Mouse (Mus musculus): Measurements from ENCODE around the gene Crip3. TPM values are rescaled to one million over a fixed set of nuclear protein-coding genes. Genes with fewer than 3 reads are reported as not detected.

Gene Crip3
- polyA plus RNA-seq (2016; fragmentation: Nextera tagmentation; extraction: Ambion mirVana): 0.54 and 0.83 TPM in 2 replicates

- Histone ChIP-seq H3K27me3 (ENCODE audit: insufficient read depth, poor library complexity, severe bottlenecking) (peaks cover 21% of the 10 kb centered on the region), H3K9me3 (no peaks in the 10 kb centered on the region), H3K4me1 (peaks cover 32% of the 10 kb centered on the region), H3K36me3 (0 out of 2 replicates have a peak, but pooled peaks cover 2% of the 10 kb centered on the region), H3K27ac (no peak within 1 kb of the TSS), H3K4me3 (peak within 1 kb of the TSS; percentile 38)
- DNase-seq (ENCODE audit: low spot score): no peak
- WGBS: 15% methylated on average over 18 of the region's 18 CpGs
Observed at GRCm38 (mm10) chr17:46428761-46429414, at the start of gene Crip3. Crip3 (plus strand) TSS chr17:46428926.

DNA sequence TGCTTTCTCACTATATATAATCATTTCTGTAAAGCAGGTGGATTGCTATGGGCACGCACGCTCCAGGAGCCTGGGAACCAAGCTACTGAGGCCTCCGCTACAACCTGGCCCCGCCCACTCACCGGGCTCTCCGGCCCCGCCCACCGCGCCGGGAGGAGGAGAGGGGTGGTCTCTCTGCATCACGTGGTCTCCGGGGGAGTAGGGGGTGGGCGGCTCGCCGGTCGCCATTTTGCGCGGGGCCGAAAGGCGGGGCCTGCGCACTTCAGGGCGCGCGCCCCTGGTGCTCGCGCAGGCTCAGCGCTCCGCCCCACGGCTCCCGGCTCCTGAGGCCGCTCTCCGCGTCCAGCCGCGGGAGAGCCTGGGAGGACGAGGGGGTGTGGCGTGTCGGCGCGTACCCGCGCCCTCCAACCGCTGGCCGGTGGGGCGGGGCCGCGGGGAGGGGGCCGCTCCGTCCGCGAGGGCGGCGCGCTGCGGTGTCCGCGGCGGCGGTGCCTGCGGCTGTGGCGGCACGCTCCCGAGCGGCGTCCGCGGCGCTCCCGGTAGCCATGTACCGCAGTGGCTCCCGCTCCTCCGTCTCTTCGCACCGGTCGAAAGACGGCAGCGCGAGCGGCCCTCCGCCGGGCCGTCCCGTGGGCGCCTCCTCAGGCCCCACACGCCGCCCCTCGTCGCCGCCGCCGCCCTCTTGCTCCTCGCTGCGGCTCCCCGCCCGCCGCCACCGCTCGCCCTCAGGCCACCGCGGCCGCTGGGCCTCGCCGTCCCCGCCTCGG, 45.2 kb upstream of the Crip3 start, which contains the start of gene Zfp318:
Zfp318 (plus strand) TSS at position 438 of the 767 bp plus-strand sequence.
- H3K27ac ChIP-seq: peak within 1 kb of the TSS; percentile 97
- WGBS: 1% methylated on average over 105 of the region's 105 CpGs

GRCm38 (mm10) chr17:46384061-46384801, 44.5 kb upstream of the Crip3 start:
- no peaks in the 10 kb centered on the region for H3K27me3 ChIP-seq (ENCODE audit: insufficient read depth, poor library complexity, severe bottlenecking)
- peaks cover 19% of the 10 kb centered on the region for H3K4me1 ChIP-seq
- WGBS: under 1% methylated on average over 70 of the region's 70 CpGs
- DNase-seq (ENCODE audit: low spot score): peak; percentile 79
- H3K27ac ChIP-seq: peak overlapping the region; percentile 97
- peak overlapping the region; percentile 86 for H3K4me3 ChIP-seq
- no peaks in the 10 kb centered on the region for H3K9me3 ChIP-seq
- H3K36me3 ChIP-seq: peaks cover 21% of the 10 kb centered on the region; the same call in 1 of the 2 replicates

More for the DNA sequence above, 45.2 kb upstream of the Crip3 start, which contains the start of gene Zfp318:
- H3K4me1 ChIP-seq: peaks cover 19% of the 10 kb centered on the region
- H3K9me3 ChIP-seq: no peaks in the 10 kb centered on the region
- H3K36me3 ChIP-seq: peaks cover 13% of the 10 kb centered on the region; the same call in 1 of the 2 replicates
- no peaks in the 10 kb centered on the region for H3K27me3 ChIP-seq (ENCODE audit: insufficient read depth, poor library complexity, severe bottlenecking)
- peak within 1 kb of the TSS; percentile 86 for H3K4me3 ChIP-seq
- peak; percentile 98 for DNase-seq (ENCODE audit: low spot score)

- WGBS: 78% methylated on average over 3 of the region's 3 CpGs
- Histone ChIP-seq H3K9me3 (no peaks in the 10 kb centered on the region), H3K27ac (no peak overlapping the region), H3K4me3 (no peak overlapping the region), H3K27me3 (ENCODE audit: insufficient read depth, poor library complexity, severe bottlenecking) (no peaks in the 10 kb centered on the region), H3K4me1 (peaks cover 18% of the 10 kb centered on the region), H3K36me3 (peaks cover 35% of the 10 kb centered on the region; the same call in 1 of the 2 replicates)
- DNase-seq (ENCODE audit: low spot score): no peak
Observed at GRCm38 (mm10) chr17:46388200-46388599, 40.5 kb upstream of the Crip3 start.

DNA sequence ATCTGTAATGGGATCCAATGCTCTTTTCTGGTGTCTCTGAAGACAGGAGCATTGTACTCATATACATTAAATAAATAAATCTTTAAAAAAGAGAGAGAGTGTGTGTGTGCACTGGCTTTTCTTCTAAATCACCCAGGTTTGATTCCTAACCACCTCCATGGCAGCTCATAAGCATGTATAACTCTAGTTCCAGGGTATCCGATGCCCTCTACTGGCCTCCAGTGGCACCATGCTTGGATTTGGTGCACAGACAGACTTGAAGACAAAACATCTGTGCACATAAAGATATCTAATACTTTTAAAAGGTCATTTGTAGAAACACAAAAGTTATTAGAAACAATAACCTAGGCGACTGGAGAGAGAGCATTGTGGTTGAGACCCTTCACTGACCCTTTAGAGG, 35.7 kb upstream of the Crip3 start:
- H3K4me1 ChIP-seq: no peaks in the 10 kb centered on the region
- no peak overlapping the region for H3K4me3 ChIP-seq
- H3K27ac ChIP-seq: no peak overlapping the region
- WGBS: 48% methylated on average over 2 of the region's 2 CpGs
- H3K36me3 ChIP-seq: peaks cover 49% of the 10 kb centered on the region
- H3K27me3 ChIP-seq (ENCODE audit: insufficient read depth, poor library complexity, severe bottlenecking): no peaks in the 10 kb centered on the region
- no peak for DNase-seq (ENCODE audit: low spot score)
- H3K9me3 ChIP-seq: no peaks in the 10 kb centered on the region

DNA sequence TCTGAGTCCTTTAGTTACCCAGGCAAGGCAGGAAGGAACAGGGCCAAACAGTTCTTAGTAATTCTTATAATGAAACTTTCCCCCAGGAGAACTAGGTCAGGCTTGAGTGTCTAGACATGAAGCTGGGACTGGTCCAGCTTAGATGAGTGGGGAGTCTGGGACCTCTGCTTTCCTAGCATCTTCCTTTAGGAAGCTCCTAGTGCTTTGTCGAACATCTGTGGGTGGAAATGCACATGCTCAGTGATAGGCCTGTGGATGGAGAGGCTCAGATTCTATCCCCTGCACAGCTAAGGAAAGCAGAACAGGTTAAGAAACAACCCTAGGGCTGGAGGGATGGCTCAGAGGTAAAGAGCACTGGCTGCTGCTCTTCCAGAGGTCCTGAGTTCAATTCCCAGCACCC, 34.1 kb upstream of the Crip3 start:
- WGBS: 83% methylated on average over 1 of the region's 1 CpGs

DNA sequence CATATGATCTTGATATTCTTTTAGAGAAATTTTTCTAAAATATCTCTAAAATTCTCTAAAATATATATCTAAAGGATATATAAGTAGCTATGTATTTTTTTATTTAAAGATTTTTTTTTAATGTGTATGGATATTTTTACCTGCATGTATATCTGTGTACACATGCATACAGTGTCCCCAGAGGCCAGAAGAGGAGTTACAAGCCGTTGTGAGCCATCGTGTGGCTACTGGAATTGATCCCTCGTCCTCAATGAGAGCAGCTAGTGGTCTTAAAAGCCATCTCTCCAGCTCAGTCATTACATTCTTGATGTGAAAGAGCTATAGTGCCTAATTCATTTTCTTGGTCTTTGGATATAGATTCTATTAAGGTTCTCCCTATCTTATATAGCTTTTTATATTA, 20.2 kb upstream of the Crip3 start:
- Histone ChIP-seq H3K27ac (no peak overlapping the region), H3K27me3 (ENCODE audit: insufficient read depth, poor library complexity, severe bottlenecking) (no peaks in the 10 kb centered on the region), H3K4me1 (no peaks in the 10 kb centered on the region), H3K4me3 (no peak overlapping the region), H3K36me3 (peaks cover 69% of the 10 kb centered on the region), H3K9me3 (no peaks in the 10 kb centered on the region)
- DNase-seq (ENCODE audit: low spot score): no peak
- WGBS: 41% methylated on average over 3 of the region's 3 CpGs

More for the DNA sequence above, 34.1 kb upstream of the Crip3 start:
- H3K27me3 ChIP-seq (ENCODE audit: insufficient read depth, poor library complexity, severe bottlenecking): no peaks in the 10 kb centered on the region
- no peak overlapping the region for H3K4me3 ChIP-seq
- H3K27ac ChIP-seq: no peak overlapping the region
- peaks cover 49% of the 10 kb centered on the region for H3K36me3 ChIP-seq
- no peaks in the 10 kb centered on the region for H3K9me3 ChIP-seq
- no peaks in the 10 kb centered on the region for H3K4me1 ChIP-seq
- no peak for DNase-seq (ENCODE audit: low spot score)

DNA sequence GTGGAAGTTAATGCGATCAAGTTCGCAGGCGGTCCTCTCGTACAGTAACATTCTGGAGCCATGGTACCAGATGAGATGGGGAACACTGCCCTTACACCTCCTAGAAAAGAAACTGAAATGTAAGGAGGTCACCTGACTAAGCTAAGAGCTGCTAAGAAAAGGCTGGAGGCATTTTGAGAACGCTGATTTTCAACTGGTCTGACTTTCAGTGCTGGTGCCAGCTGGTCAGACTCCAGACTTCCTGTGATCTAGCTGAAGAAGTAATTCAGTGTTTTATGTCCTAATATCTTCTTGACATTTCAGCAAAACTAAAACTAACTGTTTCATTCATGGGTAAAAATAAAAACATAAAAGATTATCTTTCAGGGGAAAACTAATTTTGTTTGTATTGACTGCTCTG, 10.1 kb upstream of the Crip3 start:
- no peaks in the 10 kb centered on the region for H3K9me3 ChIP-seq
- no peaks in the 10 kb centered on the region for H3K27me3 ChIP-seq (ENCODE audit: insufficient read depth, poor library complexity, severe bottlenecking)
- WGBS: 79% methylated on average over 5 of the region's 5 CpGs
- H3K36me3 ChIP-seq: peaks cover 12% of the 10 kb centered on the region; the same call in 1 of the 2 replicates
- no peak overlapping the region for H3K4me3 ChIP-seq
- no peak overlapping the region for H3K27ac ChIP-seq
- DNase-seq (ENCODE audit: low spot score): no peak
- no peaks in the 10 kb centered on the region for H3K4me1 ChIP-seq

GRCm38 (mm10) chr17:46419717-46420116, 9.0 kb upstream of the Crip3 start:
- no peak for DNase-seq (ENCODE audit: low spot score)

DNA sequence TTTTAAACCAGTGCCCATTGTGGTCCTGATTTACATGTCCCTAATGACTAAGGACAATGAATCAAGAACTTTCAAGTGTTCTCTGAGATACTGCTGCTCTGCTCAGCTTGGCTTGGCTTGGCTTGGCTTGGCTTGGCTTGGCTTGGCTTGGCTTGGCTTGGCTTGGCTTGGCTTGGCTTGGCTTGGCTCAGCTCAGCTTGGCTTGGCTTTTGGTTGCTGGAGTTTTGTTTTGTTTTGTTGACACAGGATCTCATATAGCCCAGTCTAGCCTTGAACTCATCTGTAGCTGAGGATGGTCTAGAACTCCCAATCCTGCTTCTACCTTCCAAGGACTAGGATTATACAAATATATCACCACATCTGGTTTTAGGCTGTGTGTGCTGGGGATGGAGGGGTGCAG, 2.2 kb upstream of the Crip3 start:
- Histone ChIP-seq H3K4me1 (peaks cover 12% of the 10 kb centered on the region), H3K9me3 (no peaks in the 10 kb centered on the region), H3K4me3 (no peak overlapping the region), H3K27ac (no peak overlapping the region), H3K36me3 (0 out of 2 replicates have a peak, but pooled peaks cover 2% of the 10 kb centered on the region), H3K27me3 (ENCODE audit: insufficient read depth, poor library complexity, severe bottlenecking) (peaks cover 21% of the 10 kb centered on the region)
- no peak for DNase-seq (ENCODE audit: low spot score)

More at GRCm38 (mm10) chr17:46419717-46420116, 9.0 kb upstream of the Crip3 start:
- H3K27me3 ChIP-seq (ENCODE audit: insufficient read depth, poor library complexity, severe bottlenecking): no peaks in the 10 kb centered on the region
- no peak overlapping the region for H3K27ac ChIP-seq
- H3K4me3 ChIP-seq: no peak overlapping the region
- peaks cover 6% of the 10 kb centered on the region; the same call in 1 of the 2 replicates for H3K36me3 ChIP-seq
- no peaks in the 10 kb centered on the region for H3K4me1 ChIP-seq
- H3K9me3 ChIP-seq: no peaks in the 10 kb centered on the region

DNA sequence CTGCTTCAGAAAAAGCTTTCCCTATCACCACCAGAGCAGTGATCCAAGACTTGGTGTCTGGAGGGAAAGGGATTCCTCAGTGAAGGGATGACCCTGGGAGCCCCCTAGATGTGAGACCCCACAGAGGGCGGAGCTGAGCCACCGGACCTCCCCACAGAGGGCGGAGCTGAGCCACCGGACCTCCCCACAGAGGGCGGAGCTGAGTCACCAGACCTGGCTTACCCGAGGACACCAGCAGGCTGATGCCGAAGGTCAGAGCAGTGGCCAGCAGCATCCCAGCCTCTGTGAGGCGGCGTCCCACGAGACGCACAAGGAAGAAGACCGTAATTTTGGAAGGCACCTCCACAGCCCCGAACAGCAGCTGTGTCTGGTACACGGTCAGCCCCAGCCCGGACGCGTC, 4.9 kb downstream of the Crip3 start:
- Histone ChIP-seq H3K36me3 (no peaks in the 10 kb centered on the region), H3K9me3 (no peaks in the 10 kb centered on the region), H3K27me3 (ENCODE audit: insufficient read depth, poor library complexity, severe bottlenecking) (peaks cover 58% of the 10 kb centered on the region), H3K4me3 (peak overlapping the region; percentile 49), H3K27ac (peak overlapping the region; percentile 72), H3K4me1 (peaks cover 39% of the 10 kb centered on the region)
- WGBS: 9% methylated on average over 17 of the region's 17 CpGs
- no peak for DNase-seq (ENCODE audit: low spot score)

DNA sequence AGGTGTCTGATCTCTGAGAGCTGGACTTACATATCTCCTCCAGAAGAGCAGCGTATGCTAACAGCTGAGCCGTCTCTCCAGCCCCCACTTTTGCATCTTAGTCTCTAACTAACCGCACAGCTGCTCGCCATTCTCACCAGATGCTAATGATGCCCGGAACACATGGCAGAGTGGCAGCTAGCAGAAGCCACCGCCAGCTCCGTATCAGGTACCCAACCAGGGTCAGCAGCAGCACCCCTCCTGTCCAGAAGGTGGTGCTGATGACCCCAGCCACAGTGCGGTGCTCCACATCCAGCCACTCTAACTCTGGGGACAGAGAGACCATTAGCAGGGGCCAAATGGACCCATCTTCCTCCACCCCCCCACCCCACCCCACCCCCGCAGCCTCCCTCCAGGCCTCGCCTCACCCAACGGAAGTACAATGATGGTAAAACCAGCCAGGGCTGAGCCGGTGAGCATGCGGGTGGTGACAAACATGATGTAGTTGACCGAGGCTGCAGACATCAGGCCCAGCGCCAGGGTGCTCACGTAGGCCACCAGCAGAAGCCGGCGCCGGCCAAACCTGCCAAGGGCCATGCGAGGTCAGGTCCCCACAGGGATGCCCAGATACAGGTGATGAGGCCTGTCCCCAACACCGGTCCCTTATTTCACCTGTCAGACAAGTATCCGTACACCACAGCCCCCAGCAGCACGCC, 8.1 kb downstream of the Crip3 start:
- DNase-seq (ENCODE audit: low spot score): no peak
- Histone ChIP-seq H3K4me3 (0 out of 2 replicates have a peak overlapping the region, but pooled peaks have one; percentile 20), H3K27ac (no peak overlapping the region), H3K36me3 (no peaks in the 10 kb centered on the region), H3K27me3 (ENCODE audit: insufficient read depth, poor library complexity, severe bottlenecking) (peaks cover 54% of the 10 kb centered on the region), H3K9me3 (no peaks in the 10 kb centered on the region), H3K4me1 (peaks cover 24% of the 10 kb centered on the region)
- WGBS: 20% methylated on average over 23 of the region's 23 CpGs
